Mouse (Mus musculus) neural tube, embryonic 11.5 days (tissue): ENCODE data around the gene Igsf11. TPM values are rescaled to one million over a fixed set of nuclear protein-coding genes. Genes with fewer than 3 reads are reported as not detected.
A peak's percentile ranks its signal among the peaks of the same experiment; 100 is the strongest.

Experiments used
- ATAC-seq: fragments of 200-750 bp; cut with Nextera tagmentation; 2 replicates; pipeline ENCODE4 v1.8.0; 2017; ENCODE audit warnings: moderate number of reproducible peaks, mild to moderate bottlenecking, moderate TSS enrichment, moderate library complexity; ENCODE audit not compliant: insufficient read depth, low FRiP score, low TSS enrichment
- DNase-seq: peaks from one replicate; pipeline ENCODE4 v3.0.0-alpha.2; 2015; ENCODE audit warnings: low spot score
- H3K27ac ChIP-seq: fragments of 300-500 bp; sonication (generic); 2 replicates; pipeline ENCODE4 v1.5.1; 2014; ENCODE audit warnings: low read depth, mild to moderate bottlenecking, low read length
- H3K27me3 ChIP-seq: fragments of 300-500 bp; sonication (generic); 2 replicates; pipeline ENCODE4 v1.6.1; 2014; ENCODE audit warnings: mild to moderate bottlenecking, low read length, mixed read lengths; ENCODE audit not compliant: control insufficient read depth, insufficient read depth
- H3K36me3 ChIP-seq: fragments of 300-500 bp; sonication (generic); 2 replicates; pipeline ENCODE4 v1.6.1; 2014; ENCODE audit warnings: mild to moderate bottlenecking, low read length, moderate library complexity, mixed read lengths; ENCODE audit not compliant: control insufficient read depth, insufficient read depth
- H3K4me1 ChIP-seq: fragments of 300-500 bp; sonication (generic); 2 replicates; pipeline ENCODE4 v1.6.1; 2014; ENCODE audit warnings: low read length, mixed read lengths; ENCODE audit not compliant: control insufficient read depth, insufficient read depth
- H3K4me2 ChIP-seq: fragments of 300-500 bp; sonication (generic); 2 replicates; pipeline ENCODE4 v1.6.1; 2014; ENCODE audit warnings: low read depth, mild to moderate bottlenecking, moderate library complexity
- H3K4me3 ChIP-seq: fragments of 300-500 bp; sonication (generic); 2 replicates; pipeline ENCODE4 v1.5.1; 2014; ENCODE audit warnings: low read depth, low read length
- H3K9ac ChIP-seq: fragments of 300-500 bp; sonication (generic); 2 replicates; pipeline ENCODE4 v1.6.1; 2014; ENCODE audit warnings: mild to moderate bottlenecking, low read length
- H3K9me3 ChIP-seq: fragments of 300-500 bp; sonication (generic); 2 replicates; pipeline ENCODE4 v1.6.1; 2016; ENCODE audit warnings: low read length; ENCODE audit not compliant: control insufficient read depth
- WGBS: fragments of 180-500 bp; shearing (Covaris S2); extraction: QIAGEN DNeasy Blood & Tissue Kit; methylation state at CpG from one replicate; pipeline ENCODE4 v1.1.7; 2014; 5-methylcytosine and 5-hydroxymethylcytosine counted together
- polyA plus RNA-seq: library from polyadenylated mRNA; unstranded; fragments of >200 nt; fragmentation: Nextera tagmentation; extraction: Ambion mirVana; gene quantifications from 2 replicates; pipeline ENCODE4 v1.2.1, GENCODE M21; 2014

Igsf11 gene
- polyA plus RNA-seq, 1 experiment from 2014 or later = 5.7 TPM

GRCm38 (mm10) chr16:38958801-38959200 lies 66.3 kb downstream of the Igsf11 start:
- H3K4me2 ChIP-seq = no peak overlapping the region
- H3K4me1 ChIP-seq = no peaks in the 10 kb centered on the region
- WGBS = 83% methylated on average over 9 of the region's 9 CpGs
- H3K9ac ChIP-seq = no peak overlapping the region
- H3K4me3 ChIP-seq = no peak overlapping the region
- no peak for DNase-seq
- H3K27ac ChIP-seq = no peak overlapping the region
- H3K27me3 ChIP-seq = no peaks in the 10 kb centered on the region
- no peaks in the 10 kb centered on the region for H3K9me3 ChIP-seq
- H3K36me3 ChIP-seq = no peaks in the 10 kb centered on the region
- no peak for ATAC-seq

DNA sequence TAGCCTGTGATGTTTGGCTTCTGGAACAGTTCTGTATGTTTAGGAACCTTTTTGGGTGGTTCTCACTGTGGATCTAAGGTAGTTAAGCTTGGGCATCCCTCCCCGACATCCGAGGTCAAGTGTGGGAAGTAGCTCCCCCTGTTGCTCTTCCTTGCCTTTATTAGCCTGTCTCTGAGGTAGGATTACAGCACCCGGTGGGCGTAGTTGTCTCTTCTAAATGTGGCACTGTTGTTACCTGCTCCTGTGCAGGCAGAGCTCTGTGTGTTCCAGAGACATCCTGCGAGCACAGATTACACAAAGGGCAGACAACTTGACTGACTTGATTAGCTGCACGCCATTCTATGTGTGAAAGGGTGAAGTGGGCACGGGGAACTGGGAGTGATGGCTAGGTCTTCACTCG lies 68.1 kb downstream of the Igsf11 start:
- DNase-seq = no peak
- no peak for ATAC-seq
- Histone ChIP-seq H3K9ac (no peak overlapping the region), H3K4me1 (no peaks in the 10 kb centered on the region), H3K9me3 (no peaks in the 10 kb centered on the region), H3K4me2 (no peak overlapping the region), H3K27ac (no peak overlapping the region), H3K4me3 (no peak overlapping the region), H3K36me3 (no peaks in the 10 kb centered on the region), H3K27me3 (no peaks in the 10 kb centered on the region)
- 85% methylated on average over 8 of the region's 8 CpGs for WGBS

DNA sequence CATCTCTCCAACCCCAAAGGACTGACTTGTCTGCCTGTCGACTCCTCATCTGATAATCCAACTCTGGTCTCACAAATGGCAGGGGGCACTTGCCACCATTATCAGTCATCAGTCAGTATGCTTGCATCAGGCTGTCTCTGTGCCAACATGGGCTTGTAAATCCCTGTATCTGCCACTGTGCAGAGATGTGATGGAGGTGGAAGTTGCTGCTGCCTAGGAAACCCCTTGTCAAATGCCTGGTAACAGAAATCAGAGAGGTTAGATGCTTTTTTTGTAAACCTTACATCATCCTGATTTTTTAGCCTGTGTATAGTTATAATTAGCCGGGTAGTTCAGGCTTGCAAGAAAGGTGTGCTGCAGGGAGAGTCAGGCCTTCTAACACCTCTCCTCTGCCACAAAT lies 69.4 kb downstream of the Igsf11 start:
- WGBS = 95% methylated on average over 2 of the region's 2 CpGs
- ATAC-seq = no peak

GRCm38 (mm10) chr16:38962695-38963094 lies 70.2 kb downstream of the Igsf11 start:
- WGBS = 81% methylated on average over 9 of the region's 9 CpGs
- ATAC-seq (no peak), DNase-seq (no peak)
- Histone ChIP-seq H3K9me3 (no peaks in the 10 kb centered on the region), H3K27ac (no peak overlapping the region), H3K27me3 (no peaks in the 10 kb centered on the region), H3K4me1 (no peaks in the 10 kb centered on the region), H3K9ac (no peak overlapping the region), H3K4me2 (no peak overlapping the region), H3K4me3 (no peak overlapping the region), H3K36me3 (no peaks in the 10 kb centered on the region)

More for the DNA sequence above, 69.4 kb downstream of the Igsf11 start:
- DNase-seq = no peak
- Histone ChIP-seq H3K4me3 (no peak overlapping the region), H3K9ac (no peak overlapping the region), H3K27ac (no peak overlapping the region), H3K4me2 (no peak overlapping the region), H3K36me3 (no peaks in the 10 kb centered on the region), H3K27me3 (no peaks in the 10 kb centered on the region), H3K9me3 (no peaks in the 10 kb centered on the region), H3K4me1 (no peaks in the 10 kb centered on the region)

DNA sequence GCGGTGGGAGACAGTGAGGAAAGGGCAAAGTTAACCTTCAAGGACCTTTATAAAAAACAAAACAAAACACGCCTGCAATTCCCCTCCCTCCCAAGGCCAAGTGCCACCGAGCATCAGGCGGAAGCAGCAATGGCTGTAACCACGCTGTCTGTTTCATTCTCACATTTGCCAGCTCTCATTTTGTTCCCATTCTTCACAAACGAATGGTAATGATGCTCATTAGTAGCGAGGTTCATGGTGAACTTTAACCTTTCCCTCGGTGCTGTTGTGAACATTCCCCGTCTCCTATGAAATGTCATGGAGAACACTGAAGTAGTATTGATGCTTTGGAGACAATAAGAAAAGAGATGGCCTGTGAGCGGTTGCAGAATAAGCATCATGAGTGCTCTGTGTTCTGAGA lies 74.6 kb downstream of the Igsf11 start:
- Histone ChIP-seq H3K9ac (no peak overlapping the region), H3K9me3 (no peaks in the 10 kb centered on the region), H3K4me3 (no peak overlapping the region), H3K36me3 (no peaks in the 10 kb centered on the region), H3K27me3 (no peaks in the 10 kb centered on the region), H3K27ac (no peak overlapping the region), H3K4me1 (no peaks in the 10 kb centered on the region), H3K4me2 (no peak overlapping the region)
- WGBS = 74% methylated on average over 10 of the region's 10 CpGs
- no peak for ATAC-seq
- DNase-seq = no peak

DNA sequence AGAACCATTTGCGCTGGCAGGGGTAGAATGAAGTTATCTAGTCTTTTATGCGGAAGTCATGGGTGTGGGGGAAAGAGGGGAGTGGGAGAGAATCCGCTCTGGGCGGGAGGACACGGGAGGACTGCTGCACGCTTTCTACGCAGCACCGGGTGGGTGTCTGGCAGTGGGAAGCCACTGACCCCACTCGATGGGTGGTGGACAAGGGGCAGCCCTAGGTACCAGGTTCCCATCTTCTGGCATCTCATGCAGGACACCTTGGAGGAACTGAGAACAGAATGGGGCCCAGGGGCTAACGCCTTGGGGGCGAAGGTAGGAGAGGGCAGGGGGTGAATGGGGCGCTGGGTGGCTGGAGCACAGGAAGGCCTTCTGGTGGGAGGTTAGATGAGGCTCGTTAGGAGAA lies 83.7 kb downstream of the Igsf11 start:
- Histone ChIP-seq H3K9ac (no peak overlapping the region), H3K4me1 (no peaks in the 10 kb centered on the region), H3K27me3 (no peaks in the 10 kb centered on the region), H3K36me3 (no peaks in the 10 kb centered on the region), H3K9me3 (no peaks in the 10 kb centered on the region), H3K4me2 (no peak overlapping the region), H3K27ac (no peak overlapping the region), H3K4me3 (no peak overlapping the region)
- peak; percentile 23; the same call in 1 of the 2 replicates for ATAC-seq
- DNase-seq = no peak
- WGBS = 82% methylated on average over 13 of the region's 13 CpGs

DNA sequence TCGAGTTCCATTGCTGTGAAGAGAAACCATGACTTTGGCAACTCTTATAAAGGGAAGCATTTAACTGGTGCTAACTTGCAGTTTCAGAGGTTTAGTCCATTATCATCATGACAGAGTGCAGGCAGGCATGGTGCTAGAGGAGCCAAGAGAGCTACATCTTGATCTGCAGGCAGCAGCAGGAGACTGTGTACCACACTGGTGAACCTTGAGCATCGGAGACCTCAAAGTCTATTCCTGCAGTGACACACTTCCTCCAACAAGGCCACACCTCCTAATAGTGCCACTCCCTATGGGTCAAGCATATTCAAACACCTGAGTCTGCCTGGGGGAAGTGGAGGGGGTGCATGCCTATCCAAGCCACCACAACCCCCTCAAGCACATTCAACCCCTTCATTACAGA lies 86.1 kb downstream of the Igsf11 start:
- ATAC-seq (no peak), DNase-seq (no peak)
- Histone ChIP-seq H3K27ac (no peak overlapping the region), H3K4me1 (no peaks in the 10 kb centered on the region; the same call in 1 of the 2 replicates), H3K36me3 (no peaks in the 10 kb centered on the region), H3K4me3 (no peak overlapping the region), H3K9me3 (no peaks in the 10 kb centered on the region), H3K9ac (no peak overlapping the region), H3K4me2 (no peak overlapping the region), H3K27me3 (no peaks in the 10 kb centered on the region)
- WGBS = 93% methylated on average over 2 of the region's 2 CpGs

DNA sequence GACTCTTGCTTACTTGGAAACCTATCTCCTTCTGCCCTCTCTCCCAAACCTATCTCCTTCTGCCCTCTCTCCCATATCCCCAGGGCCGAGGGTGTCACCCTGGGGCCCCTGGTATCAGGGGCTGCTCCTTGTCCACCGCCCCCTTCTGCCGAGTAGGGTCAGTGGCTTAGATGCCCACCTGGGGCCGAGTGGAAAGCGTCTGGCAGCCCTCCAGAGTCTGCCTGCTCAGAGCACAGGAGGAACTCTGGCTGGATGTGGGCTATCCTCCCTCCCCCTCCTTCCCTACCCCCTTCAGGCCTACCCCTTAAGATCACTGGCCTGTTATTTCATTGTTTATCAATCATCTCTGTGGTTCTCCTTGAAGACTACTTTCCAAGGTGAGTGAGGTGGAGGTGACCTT lies 88.1 kb downstream of the Igsf11 start:
- H3K27ac ChIP-seq = no peak overlapping the region
- 56% methylated on average over 5 of the region's 5 CpGs for WGBS
- H3K4me2 ChIP-seq = no peak overlapping the region

GRCm38 (mm10) chr16:38982051-38982450 lies 89.6 kb downstream of the Igsf11 start:
- H3K4me3 ChIP-seq = no peak overlapping the region
- no peaks in the 10 kb centered on the region for H3K9me3 ChIP-seq
- WGBS = 6% methylated on average over 4 of the region's 5 CpGs
- H3K36me3 ChIP-seq = no peaks in the 10 kb centered on the region; the same call in 1 of the 2 replicates
- no peak for ATAC-seq
- H3K9ac ChIP-seq = no peak overlapping the region
- DNase-seq = peak; percentile 31
- no peak overlapping the region for H3K4me2 ChIP-seq
- H3K27me3 ChIP-seq = no peaks in the 10 kb centered on the region
- no peaks in the 10 kb centered on the region; the same call in 1 of the 2 replicates for H3K4me1 ChIP-seq
- no peak overlapping the region for H3K27ac ChIP-seq

More for the DNA sequence above, 88.1 kb downstream of the Igsf11 start:
- H3K9ac ChIP-seq = no peak overlapping the region
- H3K9me3 ChIP-seq = no peaks in the 10 kb centered on the region
- H3K4me1 ChIP-seq = no peaks in the 10 kb centered on the region; the same call in 1 of the 2 replicates
- DNase-seq (no peak), ATAC-seq (no peak)
- H3K4me3 ChIP-seq = no peak overlapping the region
- H3K27me3 ChIP-seq = no peaks in the 10 kb centered on the region
- H3K36me3 ChIP-seq = no peaks in the 10 kb centered on the region
